In genomic region chr8:23319556-23319955, GRCm38 (mm10) we compare ENCODE assay signal across 9 mouse cellular contexts.
DNase-seq lines count a peak whose midpoint lies in the region; TF ChIP-seq lines count a peak whose summit lies in the region.
"Had no signal": no experiment of that assay in that cellular context is flagged by ENCODE, and none has a peak within 500 bp of the region (broad histone marks: within the 10 kb centered on the region; RNA-seq: fewer than 3 reads in every experiment).

No protein-coding gene starts in this region.

- no peak for TF ChIP-seq CTCF in gastrocnemius, adult 2 months (IDR thresholded peaks at IDR 0.05)

- no peak overlapping the region for H3K4me3 ChIP-seq in gastrocnemius, adult 2 months

- DNase-seq in cerebellum, postnatal 36 days, result peak; percentile 4 to 5
- no peak for DNase-seq in cerebellum, adult 11-12 months
- peak; percentile 7 for DNase-seq in layer of hippocampus, adult 11-12 months (ENCODE audit: low spot score)
- no peak for DNase-seq in layer of hippocampus, postnatal 36 days
- peak; percentile 13 for DNase-seq in MEL-GATA-1-ER (ENCODE audit: extremely low read depth, low read depth)
- peak; percentile 10 to 45 for DNase-seq in kidney, postnatal 36 days
- no peak for DNase-seq in urinary bladder, adult 18-20 months (ENCODE audit: low spot score in 2 of 2)
- no peak for DNase-seq in gastrocnemius, adult 2 months

- intact Hi-C loops in gastrocnemius, adult 2 months (cut with DNase I), result no loop called here

- H3K27ac ChIP-seq in gastrocnemius, adult 2 months, result no peak overlapping the region
- H3K27ac ChIP-seq: macrophage had no signal

Comparison
In these comparisons a context has a peak if more than half of its experiments do, and no peak if none do; other contexts are left out.
1. DNase-seq: peak in cerebellum, postnatal 36 days (2 of 2), layer of hippocampus, adult 11-12 months (single experiment), MEL-GATA-1-ER (single experiment) and kidney, postnatal 36 days (2 of 2); none in cerebellum, adult 11-12 months (single experiment), layer of hippocampus, postnatal 36 days (0 of 2), urinary bladder, adult 18-20 months (0 of 2) and gastrocnemius, adult 2 months (single experiment).